Mouse (Mus musculus): ENCODE results near the gene Nap1l5. TPM values are rescaled to one million over a fixed set of nuclear protein-coding genes. Genes with fewer than 3 reads are reported as not detected.

Nap1l5 gene
- under 1 TPM; 0.28 to 0.70 TPM for polyA plus RNA-seq (2017; shearing (Covaris generic))

DNA sequence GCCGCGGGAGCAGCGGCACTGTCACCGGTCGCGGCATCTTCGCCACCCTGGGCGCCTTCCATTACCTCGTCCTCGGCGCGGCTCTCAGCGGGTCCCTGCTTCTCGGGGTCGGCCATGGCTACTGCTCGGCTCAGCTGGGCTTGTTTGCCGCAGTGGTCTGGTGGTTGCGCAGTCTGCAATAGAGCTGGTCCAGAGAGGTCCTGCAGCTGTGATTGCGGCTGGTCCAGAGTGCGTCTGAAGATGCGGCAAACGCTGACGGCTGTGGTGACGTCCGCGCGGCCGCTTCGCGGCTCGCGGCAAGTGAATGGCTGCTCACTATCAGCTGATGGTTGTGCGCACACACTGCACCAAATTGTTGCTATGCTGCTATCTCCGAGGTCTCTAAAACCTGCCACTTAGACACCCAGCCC lies at the start of gene Nap1l5:
TSS of gene Nap1l5 (minus strand) at position 225 of the 410 bp plus-strand sequence.

Other genes starting within 250 kb of the Nap1l5 start
- gene Herc3, start 75.6 kb downstream of the Nap1l5 start, polyA plus RNA-seq (2017; shearing (Covaris generic)), result 10 to 100 TPM; 56.9 to 68.0 TPM
- gene Fam13a, start 117.5 kb upstream of the Nap1l5 start, polyA plus RNA-seq (2017; shearing (Covaris generic)), result 1 to 10 TPM in 1 of 2 experiments, under 1 TPM in 1; 0.55 to 1.6 TPM